Mouse (Mus musculus) neural tube, embryonic 12.5 days (tissue): ENCODE results near the gene Nfyb. TPM values are rescaled to one million over a fixed set of nuclear protein-coding genes. Genes with fewer than 3 reads are reported as not detected.

Experiments
- ATAC-seq: fragments of 200-750 bp; cut with Nextera tagmentation; 2 replicates; pipeline ENCODE4 v1.8.0; 2017; ENCODE audit warnings: low read depth, mild to moderate bottlenecking, moderate TSS enrichment, moderate library complexity; ENCODE audit not compliant: low FRiP score
- H3K27ac ChIP-seq: fragments of 300-500 bp; sonication (generic); 2 replicates; pipeline ENCODE4 v1.5.1; 2016
- H3K27me3 ChIP-seq: fragments of 300-500 bp; sonication (generic); replicated peaks from 2 replicates; pipeline ENCODE4 v1.6.1; 2016; ENCODE audit warnings: mild to moderate bottlenecking
- H3K36me3 ChIP-seq: fragments of 300-500 bp; sonication (generic); 2 replicates; pipeline ENCODE4 v1.6.1; 2016; ENCODE audit warnings: mild to moderate bottlenecking
- H3K4me1 ChIP-seq: fragments of 300-500 bp; sonication (generic); 2 replicates; pipeline ENCODE4 v1.6.1; 2016
- H3K4me2 ChIP-seq: fragments of 300-500 bp; sonication (generic); replicated peaks from 2 replicates; pipeline ENCODE4 v1.6.1; 2016; ENCODE audit warnings: mild to moderate bottlenecking
- H3K4me3 ChIP-seq: fragments of 300-500 bp; sonication (generic); 2 replicates; pipeline ENCODE4 v1.5.1; 2016
- H3K9ac ChIP-seq: fragments of 300-500 bp; sonication (generic); 2 replicates; pipeline ENCODE4 v1.6.1; 2016; ENCODE audit warnings: mild to moderate bottlenecking
- H3K9me3 ChIP-seq: fragments of 300-500 bp; sonication (generic); 2 replicates; pipeline ENCODE4 v1.6.1; 2016; ENCODE audit warnings: mild to moderate bottlenecking
- WGBS: fragments of 180-500 bp; shearing (Covaris S2); methylation state at CpG from one replicate; pipeline ENCODE4 v1.1.7; 2016; 5-methylcytosine and 5-hydroxymethylcytosine counted together
- polyA plus RNA-seq: library from polyadenylated mRNA; unstranded; fragments of >200 nt; fragmentation: Nextera tagmentation; extraction: Ambion mirVana; gene quantifications from 2 replicates; pipeline ENCODE4 v1.2.1, GENCODE M21; 2016

Gene Nfyb
- polyA plus RNA-seq, 1 experiment from 2014 or later: 56.8 TPM

- no peaks in the 10 kb centered on the region for H3K36me3 ChIP-seq
- no peak overlapping the region for H3K9ac ChIP-seq
- no peak overlapping the region for H3K4me3 ChIP-seq
- no peak overlapping the region for H3K27ac ChIP-seq
- 36% methylated on average over 13 of the region's 13 CpGs for WGBS
- no peaks in the 10 kb centered on the region for H3K4me1 ChIP-seq
- no peak overlapping the region for H3K4me2 ChIP-seq
- H3K27me3 ChIP-seq: no peaks in the 10 kb centered on the region
- ATAC-seq: no peak
- no peaks in the 10 kb centered on the region for H3K9me3 ChIP-seq
Measured at GRCm38 (mm10) chr10:82777886-82778285, 13.9 kb upstream of the Nfyb start.

- H3K36me3 ChIP-seq: no peaks in the 10 kb centered on the region
- WGBS: 85% methylated on average over 2 of the region's 2 CpGs
- H3K4me1 ChIP-seq: no peaks in the 10 kb centered on the region
- no peaks in the 10 kb centered on the region for H3K9me3 ChIP-seq
- H3K4me2 ChIP-seq: no peak overlapping the region
- H3K9ac ChIP-seq: no peak overlapping the region
- no peak overlapping the region for H3K4me3 ChIP-seq
- no peak for ATAC-seq
- no peak overlapping the region for H3K27ac ChIP-seq
- H3K27me3 ChIP-seq: no peaks in the 10 kb centered on the region
Measured at GRCm38 (mm10) chr10:82777075-82777474, 13.1 kb upstream of the Nfyb start.

GRCm38 (mm10) chr10:82774841-82775240, 10.9 kb upstream of the Nfyb start:
- Histone ChIP-seq H3K4me1 (no peaks in the 10 kb centered on the region), H3K36me3 (no peaks in the 10 kb centered on the region), H3K27ac (no peak overlapping the region), H3K9me3 (no peaks in the 10 kb centered on the region), H3K27me3 (no peaks in the 10 kb centered on the region), H3K9ac (no peak overlapping the region), H3K4me2 (no peak overlapping the region), H3K4me3 (no peak overlapping the region)
- ATAC-seq: no peak
- WGBS: 93% methylated on average over 5 of the region's 5 CpGs

GRCm38 (mm10) chr10:82771595-82772170, 7.7 kb upstream of the Nfyb start:
- Histone ChIP-seq H3K4me1 (no peaks in the 10 kb centered on the region), H3K4me2 (no peak overlapping the region), H3K27ac (no peak overlapping the region), H3K36me3 (no peaks in the 10 kb centered on the region), H3K27me3 (no peaks in the 10 kb centered on the region), H3K9me3 (no peaks in the 10 kb centered on the region), H3K4me3 (no peak overlapping the region), H3K9ac (no peak overlapping the region)
- ATAC-seq: 0 out of 2 replicates have a peak, but pooled peaks have one; percentile 21
- WGBS: 69% methylated on average over 9 of the region's 9 CpGs

- WGBS: 86% methylated on average over 2 of the region's 2 CpGs
Measured at GRCm38 (mm10) chr10:82770713-82771112, 6.8 kb upstream of the Nfyb start.

GRCm38 (mm10) chr10:82768901-82769300, 5.0 kb upstream of the Nfyb start:
- 18% methylated on average over 9 of the region's 9 CpGs for whole genome bisulfite sequencing

More at GRCm38 (mm10) chr10:82770713-82771112, 6.8 kb upstream of the Nfyb start:
- no peak overlapping the region for H3K4me3 ChIP-seq
- no peaks in the 10 kb centered on the region for H3K9me3 ChIP-seq
- H3K4me1 ChIP-seq: no peaks in the 10 kb centered on the region
- no peak overlapping the region for H3K9ac ChIP-seq
- no peak overlapping the region for H3K4me2 ChIP-seq
- H3K27me3 ChIP-seq: no peaks in the 10 kb centered on the region
- no peak overlapping the region for H3K27ac ChIP-seq
- ATAC-seq: no peak
- no peaks in the 10 kb centered on the region for H3K36me3 ChIP-seq

GRCm38 (mm10) chr10:82762756-82763681, 925 bp downstream of the Nfyb start:
- Histone ChIP-seq H3K27ac (peak overlapping the region; percentile 100), H3K4me1 (peaks cover 32% of the 10 kb centered on the region), H3K4me2 (peak overlapping the region; percentile 56), H3K9me3 (no peaks in the 10 kb centered on the region), H3K27me3 (no peaks in the 10 kb centered on the region), H3K4me3 (peak overlapping the region; percentile 96), H3K9ac (peak overlapping the region; percentile 99), H3K36me3 (peaks cover 24% of the 10 kb centered on the region)
- ATAC-seq: peak; percentile 63
- WGBS: under 1% methylated on average over 48 of the region's 48 CpGs

More at GRCm38 (mm10) chr10:82768901-82769300, 5.0 kb upstream of the Nfyb start:
- 0 out of 2 replicates have a peak, but pooled peaks have one; percentile 42 for ATAC-seq
- Histone ChIP-seq H3K4me3 (no peak overlapping the region), H3K9ac (no peak overlapping the region), H3K27me3 (no peaks in the 10 kb centered on the region), H3K4me1 (peaks cover 5% of the 10 kb centered on the region; the same call in 1 of the 2 replicates), H3K4me2 (no peak overlapping the region), H3K9me3 (no peaks in the 10 kb centered on the region), H3K36me3 (no peaks in the 10 kb centered on the region), H3K27ac (no peak overlapping the region)

GRCm38 (mm10) chr10:82761037-82761811, 2.7 kb downstream of the Nfyb start:
- 88% methylated on average over 9 of the region's 9 CpGs for WGBS
- Histone ChIP-seq H3K27me3 (no peaks in the 10 kb centered on the region), H3K4me3 (no peak overlapping the region), H3K9ac (peak overlapping the region; percentile 21; the same call in 1 of the 2 replicates), H3K36me3 (peaks cover 42% of the 10 kb centered on the region), H3K4me1 (peaks cover 42% of the 10 kb centered on the region), H3K4me2 (peak overlapping the region; percentile 45), H3K9me3 (no peaks in the 10 kb centered on the region), H3K27ac (no peak overlapping the region)
- no peak for ATAC-seq

GRCm38 (mm10) chr10:82759706-82760105, 4.2 kb downstream of the Nfyb start:
- 95% methylated on average over 5 of the region's 5 CpGs for WGBS
- Histone ChIP-seq H3K4me2 (0 out of 2 replicates have a peak overlapping the region, but pooled peaks have one; percentile 45), H3K9me3 (no peaks in the 10 kb centered on the region), H3K9ac (no peak overlapping the region), H3K36me3 (peaks cover 56% of the 10 kb centered on the region), H3K4me3 (no peak overlapping the region), H3K4me1 (peaks cover 42% of the 10 kb centered on the region), H3K27ac (no peak overlapping the region), H3K27me3 (no peaks in the 10 kb centered on the region)
- no peak for ATAC-seq

- peaks cover 38% of the 10 kb centered on the region for H3K4me1 ChIP-seq
Measured at GRCm38 (mm10) chr10:82758878-82759277, 5.1 kb downstream of the Nfyb start.

GRCm38 (mm10) chr10:82758368-82758767, 5.6 kb downstream of the Nfyb start:
- Histone ChIP-seq H3K9ac (no peak overlapping the region), H3K4me3 (no peak overlapping the region), H3K9me3 (no peaks in the 10 kb centered on the region), H3K36me3 (peaks cover 69% of the 10 kb centered on the region), H3K27ac (no peak overlapping the region), H3K4me1 (peaks cover 38% of the 10 kb centered on the region), H3K4me2 (no peak overlapping the region), H3K27me3 (no peaks in the 10 kb centered on the region)
- WGBS: 88% methylated on average over 6 of the region's 6 CpGs
- no peak for ATAC-seq

More at GRCm38 (mm10) chr10:82758878-82759277, 5.1 kb downstream of the Nfyb start:
- Histone ChIP-seq H3K9ac (no peak overlapping the region), H3K27me3 (no peaks in the 10 kb centered on the region), H3K9me3 (no peaks in the 10 kb centered on the region), H3K4me3 (no peak overlapping the region), H3K27ac (no peak overlapping the region), H3K36me3 (peaks cover 64% of the 10 kb centered on the region), H3K4me2 (no peak overlapping the region)
- WGBS: 96% methylated on average over 3 of the region's 3 CpGs
- no peak for ATAC-seq

GRCm38 (mm10) chr10:82757341-82757740, 6.6 kb downstream of the Nfyb start:
- 66% methylated on average over 9 of the region's 9 CpGs for WGBS
- no peak for ATAC-seq
- H3K36me3 ChIP-seq: peaks cover 79% of the 10 kb centered on the region

More at GRCm38 (mm10) chr10:82757341-82757740, 6.6 kb downstream of the Nfyb start:
- no peak overlapping the region for H3K9ac ChIP-seq
- H3K9me3 ChIP-seq: no peaks in the 10 kb centered on the region
- H3K27me3 ChIP-seq: no peaks in the 10 kb centered on the region
- no peak overlapping the region for H3K4me3 ChIP-seq
- no peak overlapping the region for H3K4me2 ChIP-seq
- peaks cover 36% of the 10 kb centered on the region for H3K4me1 ChIP-seq
- H3K27ac ChIP-seq: no peak overlapping the region
